Mouse (Mus musculus): ENCODE data around the gene Clca3a2. TPM values are rescaled to one million over a fixed set of nuclear protein-coding genes. Genes with fewer than 3 reads are reported as not detected.
"Not testable (repeated sequence)": the region's sequence is repeated elsewhere in the genome, so short reads cannot be mapped to it uniquely, and the experiment has no call there.

Clca3a2 gene
- total RNA-seq, 1 experiment from 2014 or later: not detected

DNA sequence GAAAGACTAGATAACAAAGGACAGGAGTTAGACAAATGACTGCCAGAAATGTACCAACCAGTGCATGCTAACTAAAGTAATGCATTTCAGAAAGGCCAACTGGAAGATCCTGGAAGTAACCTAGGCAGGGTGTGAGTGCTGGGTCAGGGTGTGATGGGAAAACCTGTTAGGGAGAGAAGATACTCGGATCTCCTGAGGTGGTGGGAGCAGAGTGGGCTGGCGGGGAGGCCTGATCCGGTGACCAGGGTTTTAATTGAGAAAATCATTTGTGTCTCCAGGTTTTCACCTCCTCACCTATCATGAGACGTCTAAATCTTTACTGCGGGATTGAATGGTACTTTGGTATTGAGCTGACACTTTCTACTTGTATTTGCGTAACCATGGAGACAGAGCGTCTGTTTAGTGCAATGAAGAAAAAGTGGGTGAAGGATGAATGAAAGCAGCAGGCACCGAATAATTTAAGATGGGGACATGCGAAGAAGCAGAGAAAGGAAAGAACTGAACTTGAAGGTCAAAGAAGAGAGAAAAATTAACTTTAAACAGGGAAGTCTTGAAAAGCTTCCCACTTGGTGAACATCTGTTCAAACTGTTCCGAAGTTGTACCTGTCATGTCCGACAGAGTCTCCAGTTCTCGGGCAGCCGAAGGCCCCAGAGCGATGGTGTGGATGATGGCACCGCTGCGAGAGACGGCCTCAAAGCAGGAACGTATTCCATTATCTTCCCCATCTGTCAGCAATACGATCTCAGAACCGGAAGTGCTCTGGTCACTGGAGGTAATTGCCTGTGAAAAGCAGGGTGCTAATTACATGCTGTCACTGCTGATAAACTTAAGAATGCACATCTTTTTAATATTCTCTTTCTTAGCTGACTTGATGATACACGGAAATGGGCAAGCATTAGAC lies 70.0 kb downstream of the Clca3a2 start:
- not testable (repeated sequence) for ATAC-seq (replicated peaks; ENCODE audit: low read depth, poor library complexity, severe bottlenecking)

GRCm38 (mm10) chr3:144747706-144748105 lies 71.6 kb downstream of the Clca3a2 start:
- not testable (repeated sequence) for ATAC-seq (replicated peaks; ENCODE audit: low read depth, poor library complexity, severe bottlenecking)

Other genes with a start within 250 kb of the Clca3a2 start
- gene Hs2st1, start 249.3 kb downstream of the Clca3a2 start, total RNA-seq (2017): 16.2 and 17.8 TPM in 2 replicates
- 591 and 595 TPM in 2 replicates for gene Selenof, start 249.2 kb downstream of the Clca3a2 start, total RNA-seq (2017)
- 37.5 and 51.9 TPM in 2 replicates for gene Sh3glb1, start 99.2 kb downstream of the Clca3a2 start, total RNA-seq (2017)
- 8.3 and 8.6 TPM in 2 replicates for gene Clca3a1, start 58.5 kb downstream of the Clca3a2 start, total RNA-seq (2017)
- not detected in 2 replicates for gene Clca3b, start 29.9 kb upstream of the Clca3a2 start, total RNA-seq (2017)
- gene Clca4b, start 113.0 kb upstream of the Clca3a2 start, total RNA-seq (2017): not detected in 2 replicates
- gene Clca4a, start 155.6 kb upstream of the Clca3a2 start, total RNA-seq (2017): not detected in 2 replicates
- not detected in 2 replicates for gene Clca1, start 213.3 kb upstream of the Clca3a2 start, total RNA-seq (2017)

Data from common myeloid progenitor, adult 5-6 weeks (primary cell).